Mouse (Mus musculus) lung, postnatal 0 days (tissue): ENCODE measurements around the gene Cpa5.

Experiments
- CTCF ChIP-seq: IDR thresholded peaks from 2 replicates; pipeline ENCODE4 v1.5.1; 2016; ENCODE audit warnings: antibody characterized with exemption, mild to moderate bottlenecking
- EP300 ChIP-seq: IDR thresholded peaks from 2 replicates; pipeline ENCODE4 v1.6.1; 2016; ENCODE audit warnings: antibody characterized with exemption, mild to moderate bottlenecking, control low read depth

DNA sequence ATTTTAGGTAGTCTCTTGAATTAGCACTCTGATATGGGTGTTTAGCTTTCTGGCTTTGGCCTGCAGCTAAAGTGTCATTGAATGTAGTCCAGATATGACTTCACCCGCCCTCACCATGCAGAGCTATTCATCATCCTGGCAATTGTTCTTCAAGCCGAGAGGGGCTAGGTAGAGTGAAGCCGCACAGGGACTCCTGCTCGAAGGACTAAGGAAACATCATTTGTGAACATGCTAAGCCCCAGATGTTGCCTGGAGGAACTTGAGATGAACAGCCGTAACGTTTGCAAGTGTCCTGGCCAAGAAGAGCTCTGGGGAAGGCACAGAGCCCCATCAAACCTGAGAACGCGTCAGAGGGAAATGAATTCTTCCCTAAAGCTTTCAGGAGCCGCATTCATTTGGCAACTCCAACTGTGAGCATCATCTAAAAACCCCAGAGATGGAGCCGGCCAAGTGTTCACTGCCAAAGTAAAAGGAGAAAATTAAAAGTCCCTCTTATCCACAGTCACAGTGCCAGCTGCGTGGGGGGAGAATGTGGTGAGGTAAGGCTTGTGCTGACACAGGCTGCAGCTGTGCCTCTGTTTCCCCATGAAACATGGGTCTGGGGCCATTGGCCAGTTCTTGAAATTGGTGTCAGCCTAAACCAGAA, 39.0 kb downstream of the Cpa5 start:
- no peak for TF ChIP-seq EP300
- TF ChIP-seq CTCF = no peak
